Mouse (Mus musculus): ENCODE data around the gene Med8. TPM values are rescaled to one million over a fixed set of nuclear protein-coding genes. Genes with fewer than 3 reads are reported as not detected.

Med8 gene
- polyA plus RNA-seq, 1 experiment from 2014 or later: 60.6 TPM

Other genes starting within 250 kb of the Med8 start
- 17.8 and 23.4 TPM in 2 replicates for gene Kdm4a, start 229.3 kb upstream of the Med8 start, polyA plus RNA-seq (2015; fragmentation: Nextera tagmentation; extraction: Ambion mirVana)
- gene Ptprf, start 117.9 kb upstream of the Med8 start, polyA plus RNA-seq (2015; fragmentation: Nextera tagmentation; extraction: Ambion mirVana): 16.7 and 32.2 TPM in 2 replicates
- 4.6 and 5.5 TPM in 2 replicates for gene Szt2, start 64 bp upstream of the Med8 start, polyA plus RNA-seq (2015; fragmentation: Nextera tagmentation; extraction: Ambion mirVana)
- gene Elovl1, start 18.8 kb downstream of the Med8 start, polyA plus RNA-seq (2015; fragmentation: Nextera tagmentation; extraction: Ambion mirVana): 54.2 and 73.7 TPM in 2 replicates
- gene Cdc20, start 28.0 kb downstream of the Med8 start, polyA plus RNA-seq (2015; fragmentation: Nextera tagmentation; extraction: Ambion mirVana): 147 and 185 TPM in 2 replicates
- gene Mpl, start 48.2 kb downstream of the Med8 start, polyA plus RNA-seq (2015; fragmentation: Nextera tagmentation; extraction: Ambion mirVana): 1.3 and 1.7 TPM in 2 replicates
- 51.9 and 63.3 TPM in 2 replicates for gene Tie1, start 80.7 kb downstream of the Med8 start, polyA plus RNA-seq (2015; fragmentation: Nextera tagmentation; extraction: Ambion mirVana)
- gene 2610528J11Rik, start 117.7 kb downstream of the Med8 start, polyA plus RNA-seq (2015; fragmentation: Nextera tagmentation; extraction: Ambion mirVana): 0.48 and 2.0 TPM in 2 replicates
- gene Tmem125, start 134.7 kb downstream of the Med8 start, polyA plus RNA-seq (2015; fragmentation: Nextera tagmentation; extraction: Ambion mirVana): 0.39 and 1.2 TPM in 2 replicates
- 0.25 and 0.39 TPM in 2 replicates for gene Cfap57, start 211.4 kb downstream of the Med8 start, polyA plus RNA-seq (2015; fragmentation: Nextera tagmentation; extraction: Ambion mirVana)
- gene Ebna1bp2, start 211.5 kb downstream of the Med8 start, polyA plus RNA-seq (2015; fragmentation: Nextera tagmentation; extraction: Ambion mirVana): 77.8 and 78.4 TPM in 2 replicates
- gene Olfr62, start 249.6 kb downstream of the Med8 start, polyA plus RNA-seq (2015; fragmentation: Nextera tagmentation; extraction: Ambion mirVana): not detected in 2 replicates

All from heart, embryonic 15.5 days (tissue).